Mouse (Mus musculus) frontal cortex, adult 2 months (tissue): ENCODE results near the gene Nup98. TPM values are rescaled to one million over a fixed set of nuclear protein-coding genes. Genes with fewer than 3 reads are reported as not detected.

ENCODE experiments used
- DNase-seq, 2 experiments: peaks; one replicate each; pipeline ENCODE4 v3.0.0; 2022; ENCODE audit warnings: low spot score in 1 of 2; ENCODE audit errors: extremely low spot score in 1 of 2
- polyA plus RNA-seq: library from polyadenylated mRNA; depleted of rRNA; stranded (reverse); fragments of >200 nt; gene quantifications from 2 replicates; pipeline ENCODE4 v1.2.3, GENCODE M21; 2012; rRNA removed

Gene Nup98
- polyA plus RNA-seq, 1 experiment = 19.7 TPM

DNA sequence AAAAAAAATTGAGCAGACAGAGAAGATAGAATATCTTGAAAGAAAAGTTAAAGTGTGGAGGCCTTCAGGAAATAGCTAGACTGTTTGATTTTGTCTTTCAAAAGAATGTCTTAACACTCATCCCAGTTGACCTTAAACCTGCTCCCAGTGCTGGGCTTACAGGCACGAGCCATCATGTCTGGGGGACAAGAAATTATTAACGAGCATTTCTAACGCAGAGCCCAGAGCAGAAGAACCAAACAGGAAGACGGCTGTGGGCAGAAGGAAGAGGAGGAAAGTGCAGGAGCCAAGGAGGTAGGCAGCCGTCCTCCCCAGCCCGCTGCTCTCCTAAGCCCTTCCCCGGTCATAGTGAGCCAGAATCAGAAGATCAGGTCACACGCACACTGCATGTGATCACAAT is 129.7 kb downstream of the Nup98 start:
- DNase-seq = no peak

DNA sequence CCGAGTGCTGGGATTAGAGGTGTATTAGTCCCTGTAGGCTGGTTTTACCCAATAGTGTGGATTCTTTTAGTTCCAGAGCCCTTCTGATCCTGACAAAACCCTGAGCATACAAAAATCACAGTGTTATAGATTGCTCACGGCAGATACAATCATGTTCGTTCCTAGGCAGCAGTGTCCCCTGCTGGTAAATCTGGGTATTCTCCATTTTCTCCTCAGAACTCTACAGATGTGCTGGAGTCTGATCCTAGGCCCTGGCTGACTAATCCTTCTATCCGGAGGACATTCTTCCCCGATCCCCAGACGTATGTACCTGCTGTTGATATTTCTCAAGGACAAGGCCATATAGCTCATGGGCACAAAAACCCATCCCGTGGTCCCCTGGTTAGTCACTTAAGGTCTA is 131.5 kb downstream of the Nup98 start:
- DNase-seq = peak in 1 of 2 experiments; percentile 56

DNA sequence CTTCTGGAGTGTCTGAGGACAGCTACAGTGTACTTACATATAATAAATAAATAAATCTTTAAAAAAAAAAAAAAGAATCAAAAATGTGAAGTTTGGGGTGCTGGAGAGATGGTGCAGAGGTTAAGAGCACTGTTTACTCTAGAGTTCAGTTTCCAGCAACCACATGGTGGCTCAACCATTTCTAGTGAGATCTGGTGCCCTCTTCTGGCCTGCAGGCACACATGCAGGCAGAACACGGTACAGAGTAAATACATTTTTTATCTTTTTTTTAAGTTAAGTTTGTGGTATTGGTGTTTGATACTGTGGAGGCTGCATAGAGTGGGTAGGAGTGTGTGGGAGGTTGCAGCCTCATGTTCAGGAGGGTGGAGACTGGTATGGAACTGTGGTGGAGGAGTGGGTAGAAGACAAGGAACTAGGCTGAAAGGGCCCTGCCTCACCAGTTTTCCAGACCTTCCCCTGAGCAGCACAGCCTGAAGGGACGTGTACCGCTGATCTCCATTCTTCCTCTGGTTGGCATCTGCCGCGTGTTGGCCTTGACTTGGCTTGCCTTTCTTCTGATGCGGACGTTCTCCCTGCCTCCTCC is 133.2 kb downstream of the Nup98 start:
- DNase-seq = peak in 1 of 2 experiments; percentile 32

Other genes starting within 250 kb of the Nup98 start
- 14.1 and 14.4 TPM in 2 replicates for gene Il18bp, start 191.5 kb downstream of the Nup98 start, polyA plus RNA-seq
- 56.4 and 67.1 TPM in 2 replicates for gene Rnf121, start 144.7 kb downstream of the Nup98 start, polyA plus RNA-seq
- 36.2 and 42.7 TPM in 2 replicates for gene Xndc1, start 144.7 kb downstream of the Nup98 start, polyA plus RNA-seq
- gene Xntrpc, start 144.5 kb downstream of the Nup98 start, polyA plus RNA-seq = 3.9 and 4.3 TPM in 2 replicates
- 1.8 and 2.0 TPM in 2 replicates for gene Trpc2, start 127.1 kb downstream of the Nup98 start, polyA plus RNA-seq
- 0.12 and 0.13 TPM in 2 replicates for gene Art1, start 108.4 kb downstream of the Nup98 start, polyA plus RNA-seq
- 0.34 and 0.50 TPM in 2 replicates for gene Art5, start 100.7 kb downstream of the Nup98 start, polyA plus RNA-seq
- gene Chrna10, start 93.3 kb downstream of the Nup98 start, polyA plus RNA-seq = 8.6 and 10.8 TPM in 2 replicates
- gene Pgap2, start within 50 bp of the Nup98 start, polyA plus RNA-seq = 26.0 and 27.4 TPM in 2 replicates
- gene Rhog, start 45.9 kb upstream of the Nup98 start, polyA plus RNA-seq = 35.8 and 41.8 TPM in 2 replicates
- 78.3 and 82.5 TPM in 2 replicates for gene Stim1, start 57.6 kb upstream of the Nup98 start, polyA plus RNA-seq
- 12.6 and 16.6 TPM in 2 replicates for gene Rrm1, start 231.5 kb upstream of the Nup98 start, polyA plus RNA-seq